Mouse (Mus musculus) cerebellum, adult 2 months (tissue): ENCODE data around the gene Dtd1. TPM values are rescaled to one million over a fixed set of nuclear protein-coding genes. Genes with fewer than 3 reads are reported as not detected.
A peak's percentile ranks its signal among the peaks of the same experiment; 100 is the strongest.

Source experiments
- DNase-seq, 2 experiments: peaks; one replicate each; pipeline ENCODE4 v3.0.0; 2021
- H3K27ac ChIP-seq: fragments of 200-500 bp; 2 replicates; pipeline ENCODE4 v1.5.1; 2012; ENCODE audit warnings: low read length, control low read depth, inconsistent platforms; ENCODE audit not compliant: insufficient read depth
- H3K27me3 ChIP-seq: fragments of 200-500 bp; 2 replicates; pipeline ENCODE4 v1.6.1; 2012; ENCODE audit warnings: inconsistent platforms, mild to moderate bottlenecking, low read length, moderate library complexity; ENCODE audit not compliant: control insufficient read depth, insufficient read depth
- H3K4me1 ChIP-seq: fragments of 200-500 bp; 2 replicates; pipeline ENCODE4 v1.6.1; 2011; ENCODE audit warnings: low read length; ENCODE audit not compliant: control insufficient read depth, insufficient read depth
- H3K4me3 ChIP-seq: fragments of 200-500 bp; replicated peaks from 2 replicates; pipeline ENCODE3; 2011; ENCODE audit warnings: mild to moderate bottlenecking, low read depth, low read length, control low read depth; ENCODE audit not compliant: insufficient read depth
- CTCF ChIP-seq: fragments of 200-500 bp; IDR thresholded peaks from 2 replicates; pipeline ENCODE4 v1.5.1; 2011; ENCODE audit warnings: low read depth, mild to moderate bottlenecking, control low read depth, low read length, moderate library complexity, borderline replicate concordance; ENCODE audit not compliant: insufficient read depth
- POLR2A ChIP-seq: fragments of 200-500 bp; IDR thresholded peaks from 2 replicates; pipeline ENCODE4 v1.6.1; 2011; ENCODE audit warnings: low read length, control low read depth, borderline replicate concordance; ENCODE audit not compliant: insufficient read depth
- WGBS: fragments of 180-500 bp; shearing (Covaris S2); methylation state at CpG from one replicate; pipeline ENCODE4 v1.1.7; 2018; 5-methylcytosine and 5-hydroxymethylcytosine counted together
- polyA plus RNA-seq: library from polyadenylated mRNA; depleted of rRNA; stranded (reverse); fragments of >200 nt; gene quantifications from 2 replicates; pipeline ENCODE4 v1.2.3, GENCODE M21; 2012

Gene Dtd1
- polyA plus RNA-seq, 1 experiment, result 74.5 TPM

DNA sequence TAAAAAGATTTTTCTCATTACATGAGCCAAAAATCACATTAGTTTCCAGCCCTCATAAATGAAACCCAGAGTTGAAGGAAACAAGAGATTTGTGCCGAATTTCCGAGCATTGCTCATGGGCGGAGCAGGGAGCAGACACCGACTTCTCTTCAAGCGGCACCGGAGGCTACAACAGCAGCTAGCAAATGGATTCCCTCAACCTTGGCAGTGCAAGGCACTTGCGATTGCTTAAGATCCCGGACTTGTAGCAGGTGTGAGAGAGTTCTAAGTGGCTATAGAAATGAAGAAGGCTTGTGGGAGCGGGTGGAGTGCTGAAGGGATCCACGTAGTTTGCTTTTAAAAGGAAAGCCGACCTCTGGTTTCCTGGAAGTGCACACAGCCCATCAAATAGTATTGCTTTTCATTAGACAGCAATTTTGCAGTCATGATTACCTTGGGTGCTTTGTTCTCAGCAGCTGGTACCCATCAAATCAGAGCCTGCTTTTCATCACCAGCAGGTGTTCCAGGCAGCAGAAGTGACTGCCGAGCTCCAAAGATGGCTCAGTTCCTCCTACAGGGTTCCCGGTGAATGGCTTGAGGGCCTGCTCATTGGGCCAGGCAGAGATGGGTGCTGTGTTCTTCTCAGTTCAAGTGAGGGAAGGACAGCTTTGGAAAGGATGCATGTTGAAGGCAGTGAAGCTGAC lies 77.0 kb downstream of the Dtd1 start:
- Histone ChIP-seq H3K27ac (no peak overlapping the region), H3K4me3 (no peak overlapping the region), H3K27me3 (no peaks in the 10 kb centered on the region), H3K4me1 (peaks cover 6% of the 10 kb centered on the region)
- DNase-seq, result no peak
- 70% methylated on average over 13 of the region's 13 CpGs for WGBS
- no peak for TF ChIP-seq CTCF
- no peak for TF ChIP-seq POLR2A

DNA sequence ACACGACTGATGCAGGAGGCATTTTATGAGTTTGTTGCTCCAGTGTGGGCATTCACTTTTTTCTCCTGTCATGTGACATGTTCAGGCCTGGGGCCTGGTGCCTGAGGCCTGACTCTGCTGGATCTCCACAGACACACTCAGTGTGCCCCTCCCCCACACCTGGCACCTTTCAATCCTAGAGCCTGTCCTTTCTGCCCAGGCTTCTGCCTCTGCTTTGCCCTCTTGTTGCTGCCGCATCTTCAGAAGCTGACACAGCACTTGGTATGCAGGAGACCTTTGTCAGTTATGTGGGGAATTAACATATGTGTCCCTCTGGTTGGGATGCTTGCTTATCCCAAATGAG lies 77.5 kb downstream of the Dtd1 start:
- peak in 1 of 2 experiments; percentile 20 for DNase-seq
- Histone ChIP-seq H3K4me1 (peaks cover 6% of the 10 kb centered on the region), H3K27me3 (no peaks in the 10 kb centered on the region), H3K4me3 (no peak overlapping the region), H3K27ac (no peak overlapping the region)
- 54% methylated on average over 2 of the region's 2 CpGs for WGBS
- TF ChIP-seq POLR2A (no peak), CTCF (no peak)

DNA sequence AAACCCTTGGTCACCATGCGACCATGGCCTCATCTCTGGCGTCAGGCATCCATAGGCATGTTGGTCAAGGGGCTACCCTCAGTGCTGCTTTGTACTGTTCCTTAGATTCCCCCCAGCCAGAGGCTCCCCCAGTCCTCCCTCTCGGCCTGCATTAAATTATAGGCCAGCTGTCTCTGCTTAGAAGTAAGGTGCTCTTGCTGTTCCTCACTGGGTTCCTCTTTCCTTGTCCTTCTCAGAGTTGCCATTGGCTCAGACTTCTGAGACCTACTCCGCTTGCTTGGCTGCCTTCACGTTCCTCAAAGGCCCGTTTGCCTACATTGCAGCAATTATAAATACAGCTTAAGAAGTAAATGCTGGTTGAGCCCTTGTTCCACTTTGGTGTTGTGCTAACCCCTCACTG lies 79.1 kb downstream of the Dtd1 start:
- Histone ChIP-seq H3K27ac (no peak overlapping the region), H3K4me1 (peaks cover 6% of the 10 kb centered on the region), H3K27me3 (no peaks in the 10 kb centered on the region), H3K4me3 (no peak overlapping the region)
- DNase-seq, result no peak
- TF ChIP-seq CTCF, result no peak
- no peak for TF ChIP-seq POLR2A
- WGBS, result 93% methylated on average over 6 of the region's 6 CpGs

DNA sequence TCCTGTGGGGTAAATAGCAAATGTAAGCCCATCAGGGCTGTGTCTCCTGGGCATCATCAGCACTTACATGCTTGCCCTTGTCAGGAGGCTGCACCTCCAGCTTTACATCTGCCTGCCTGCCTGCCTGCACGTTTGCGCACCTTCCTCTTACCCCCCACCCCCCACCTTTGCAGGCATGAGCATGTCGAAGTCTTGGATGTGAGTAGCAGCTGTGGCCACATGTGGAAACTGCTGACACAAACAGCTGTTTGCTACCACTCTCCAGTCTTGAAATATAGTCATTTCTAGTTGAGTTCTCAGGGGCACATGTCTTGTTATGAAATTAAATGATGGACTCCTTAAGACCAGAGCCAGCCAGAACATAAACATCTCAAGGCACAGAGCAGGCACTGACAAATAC lies 79.7 kb downstream of the Dtd1 start:
- Histone ChIP-seq H3K27ac (no peak overlapping the region), H3K4me1 (peaks cover 6% of the 10 kb centered on the region), H3K4me3 (no peak overlapping the region), H3K27me3 (no peaks in the 10 kb centered on the region)
- no peak for TF ChIP-seq POLR2A
- no peak for TF ChIP-seq CTCF
- no peak for DNase-seq
- WGBS, result 75% methylated on average over 3 of the region's 3 CpGs

DNA sequence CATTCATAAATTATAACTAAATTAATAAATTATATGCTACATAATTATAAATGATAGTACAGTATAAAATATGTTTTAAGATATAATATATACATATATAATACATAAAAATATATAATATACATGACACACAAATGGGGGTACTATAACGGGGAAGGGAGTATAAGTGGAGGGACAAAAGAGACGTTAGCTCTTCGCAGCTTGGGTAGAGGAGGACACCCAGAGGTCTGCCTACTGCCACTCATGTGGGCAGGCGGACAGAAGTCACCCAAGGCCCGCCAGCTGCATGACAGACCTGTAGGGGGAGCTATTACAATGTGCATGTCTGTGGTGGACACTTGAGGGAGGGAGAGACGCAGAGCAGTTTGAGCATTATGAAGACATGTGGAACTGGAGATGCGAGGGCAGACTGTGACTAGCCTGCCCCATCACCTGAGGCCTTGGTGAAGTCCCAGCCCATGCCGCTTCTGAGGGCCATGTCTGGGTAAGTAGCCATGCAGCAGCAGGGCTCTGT lies 92.6 kb downstream of the Dtd1 start:
- WGBS, result 84% methylated on average over 8 of the region's 8 CpGs
- H3K27ac ChIP-seq, result no peak overlapping the region
- no peak for DNase-seq
- no peaks in the 10 kb centered on the region for H3K4me1 ChIP-seq
- TF ChIP-seq POLR2A (no peak), CTCF (0 out of 2 replicates have a peak, but pooled peaks have one; percentile 7)
- no peaks in the 10 kb centered on the region for H3K27me3 ChIP-seq
- no peak overlapping the region for H3K4me3 ChIP-seq

DNA sequence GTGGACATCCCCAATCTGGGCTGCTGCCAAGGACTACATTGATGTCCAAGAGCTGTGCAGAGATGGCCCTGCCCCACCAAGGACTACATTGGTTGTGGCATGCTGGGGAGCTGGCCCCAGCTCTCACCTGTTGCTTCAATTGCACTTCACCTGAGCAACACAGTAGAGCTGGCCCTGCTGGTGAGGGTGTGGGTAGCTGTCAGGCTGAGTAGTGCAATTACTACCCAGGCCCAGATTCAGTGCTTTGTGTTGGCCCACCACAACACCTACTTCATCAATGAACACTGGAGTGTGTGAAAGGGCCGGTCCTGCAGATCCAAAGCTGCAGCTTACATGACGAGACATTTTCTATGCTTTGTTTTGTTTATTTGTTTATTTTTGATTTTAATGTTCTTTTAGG lies 93.1 kb downstream of the Dtd1 start:
- Histone ChIP-seq H3K4me3 (no peak overlapping the region), H3K27ac (no peak overlapping the region), H3K4me1 (no peaks in the 10 kb centered on the region), H3K27me3 (no peaks in the 10 kb centered on the region)
- 94% methylated on average over 2 of the region's 2 CpGs for WGBS
- TF ChIP-seq CTCF (no peak), POLR2A (no peak)
- no peak for DNase-seq

DNA sequence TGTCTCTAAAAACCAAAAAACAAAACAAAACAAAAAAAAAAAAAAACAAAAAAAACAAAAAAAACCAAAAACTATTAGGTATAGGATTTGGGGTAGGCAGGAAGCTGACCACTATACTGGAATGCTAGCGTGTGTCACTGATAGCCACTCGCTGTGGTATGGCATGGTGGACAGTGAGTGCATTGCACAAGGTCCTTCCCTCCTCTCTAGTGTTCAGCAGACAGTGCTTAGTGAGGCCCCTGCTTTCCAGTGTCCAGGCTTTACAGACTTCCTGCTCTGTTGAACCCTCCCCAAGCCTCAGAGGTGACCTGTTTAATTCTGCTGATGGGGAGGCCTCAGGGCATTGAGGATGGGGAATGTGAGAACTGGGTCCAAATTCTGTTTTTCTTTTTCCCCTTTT lies 95.2 kb downstream of the Dtd1 start:
- Histone ChIP-seq H3K27ac (no peak overlapping the region), H3K4me3 (no peak overlapping the region), H3K27me3 (no peaks in the 10 kb centered on the region), H3K4me1 (no peaks in the 10 kb centered on the region)
- 93% methylated on average over 2 of the region's 2 CpGs for WGBS
- no peak for DNase-seq
- TF ChIP-seq POLR2A, result no peak
- TF ChIP-seq CTCF, result no peak

DNA sequence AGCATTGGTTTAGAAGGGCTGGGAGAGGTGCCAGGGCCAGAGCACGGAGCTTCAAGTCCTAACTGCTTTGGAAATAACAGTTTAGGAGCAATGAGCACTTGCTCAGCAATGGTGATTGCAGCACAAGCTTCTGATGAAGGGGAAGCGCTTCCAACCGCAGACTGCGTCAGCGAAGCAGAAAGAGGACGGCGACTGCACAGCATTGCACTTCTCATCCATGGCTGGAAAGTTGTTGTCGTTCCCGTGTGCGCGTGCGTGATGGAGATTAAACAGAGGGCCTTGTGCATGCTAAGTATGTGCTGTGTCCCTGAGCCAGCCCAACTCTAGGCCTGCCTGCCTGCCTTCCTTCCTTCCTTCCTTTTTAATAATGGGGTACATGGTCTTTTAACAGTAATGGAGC lies 98.3 kb downstream of the Dtd1 start:
- H3K27ac ChIP-seq, result no peak overlapping the region

More for the DNA sequence above, 98.3 kb downstream of the Dtd1 start:
- H3K4me3 ChIP-seq, result no peak overlapping the region
- H3K27me3 ChIP-seq, result no peaks in the 10 kb centered on the region
- WGBS, result 89% methylated on average over 12 of the region's 12 CpGs
- TF ChIP-seq CTCF (no peak), POLR2A (no peak)
- no peaks in the 10 kb centered on the region for H3K4me1 ChIP-seq
- no peak for DNase-seq
